Mouse (Mus musculus): ENCODE results near the gene Pld1.

Pld1 gene

DNA sequence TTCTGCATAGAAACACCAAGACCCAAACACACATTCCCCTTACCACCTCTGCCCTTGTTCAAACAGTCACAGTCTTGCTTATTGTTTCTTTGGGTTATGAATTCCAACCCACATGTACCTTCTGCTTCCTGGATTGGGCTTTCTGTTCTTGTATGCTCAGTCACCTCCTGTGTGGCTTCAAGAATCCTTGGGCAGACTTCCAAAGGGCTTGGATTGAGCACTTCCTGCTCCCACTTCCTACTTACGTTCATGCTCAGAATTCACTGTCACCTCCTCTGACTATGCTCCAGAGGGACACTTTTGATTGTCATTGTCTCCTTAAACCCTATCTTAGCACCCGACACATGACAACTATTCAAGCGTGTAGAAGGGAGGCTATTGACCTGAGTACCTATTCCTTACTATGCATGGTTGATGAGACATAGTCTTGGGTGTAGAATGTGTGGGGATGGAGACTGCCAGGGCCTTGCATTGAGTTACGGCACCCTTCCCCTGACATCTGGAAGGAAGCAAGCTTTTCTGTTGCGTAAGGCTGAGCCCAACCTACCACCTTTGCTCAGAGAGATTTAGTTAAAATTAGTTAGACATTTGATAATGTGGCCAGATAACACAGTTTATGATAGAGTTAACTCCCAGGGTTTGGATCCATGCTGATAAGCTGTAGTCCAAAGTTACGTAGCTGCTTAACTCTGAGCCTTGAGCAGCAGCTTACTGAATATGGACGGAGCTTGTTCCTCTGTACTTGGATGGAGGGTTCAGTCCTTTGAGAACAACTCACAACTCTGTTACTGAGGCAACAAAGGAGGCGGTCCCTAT is 55.9 kb downstream of the Pld1 start:
- no peak for DNase-seq

DNA sequence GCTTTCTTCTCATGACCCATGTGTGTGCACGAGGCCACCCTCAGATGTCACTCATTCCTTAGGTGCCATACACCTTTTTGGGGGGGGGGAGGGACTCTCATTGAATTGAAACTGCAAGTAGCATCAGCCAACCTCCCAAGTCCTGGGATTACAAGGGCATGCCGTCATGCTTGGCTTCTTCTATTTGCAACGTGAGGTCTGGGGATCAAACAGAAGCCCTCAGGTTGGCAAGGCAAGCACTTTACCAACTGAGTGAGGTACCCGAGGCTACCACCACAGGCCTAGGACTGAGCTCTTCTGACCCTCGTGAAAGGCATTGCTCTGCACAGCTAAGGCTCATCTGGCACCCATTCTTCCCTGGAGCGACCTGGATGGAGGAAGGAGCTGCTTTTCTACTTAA is 65.8 kb downstream of the Pld1 start:
- no peak for DNase-seq

DNA sequence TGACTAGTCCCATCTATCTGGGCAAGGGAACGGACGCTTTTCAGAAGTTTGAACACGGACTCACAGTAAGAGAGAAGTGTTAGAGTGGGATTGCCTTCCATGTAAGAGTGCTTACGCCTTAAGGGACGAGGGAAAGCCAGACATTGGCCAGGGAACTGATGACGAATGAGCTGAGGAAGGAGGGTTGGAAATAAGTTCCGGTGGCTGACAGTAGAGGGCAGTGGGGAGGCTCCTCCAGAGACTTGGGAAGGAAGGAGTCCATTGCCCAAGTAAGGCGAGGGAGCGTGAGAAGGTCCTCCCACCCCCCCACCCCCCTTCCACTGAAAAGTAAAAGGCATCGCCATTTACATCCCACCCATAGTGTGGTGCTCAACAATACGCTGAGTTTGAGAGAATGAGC is 69.2 kb downstream of the Pld1 start:
- DNase-seq, result no peak

DNA sequence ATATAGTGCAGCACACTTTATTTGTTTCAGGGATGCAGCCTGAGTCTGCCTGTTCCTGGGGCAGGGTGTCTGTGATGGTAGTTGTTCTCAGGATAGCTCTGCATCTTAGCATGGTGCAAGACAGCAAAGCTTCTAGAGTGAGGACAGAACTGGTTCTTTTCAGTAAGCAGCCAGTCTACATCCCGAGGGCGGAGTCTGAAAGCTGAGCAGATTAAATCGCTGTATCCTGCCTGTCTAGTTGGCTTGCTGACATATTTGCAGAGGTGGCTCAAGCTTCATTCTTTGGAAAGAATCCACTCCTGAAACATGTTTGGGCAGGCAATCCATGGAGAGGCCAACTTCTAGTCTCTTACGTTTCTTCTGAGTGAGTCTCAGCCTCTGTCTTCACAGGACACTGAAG is 69.9 kb downstream of the Pld1 start:
- no peak for DNase-seq

DNA sequence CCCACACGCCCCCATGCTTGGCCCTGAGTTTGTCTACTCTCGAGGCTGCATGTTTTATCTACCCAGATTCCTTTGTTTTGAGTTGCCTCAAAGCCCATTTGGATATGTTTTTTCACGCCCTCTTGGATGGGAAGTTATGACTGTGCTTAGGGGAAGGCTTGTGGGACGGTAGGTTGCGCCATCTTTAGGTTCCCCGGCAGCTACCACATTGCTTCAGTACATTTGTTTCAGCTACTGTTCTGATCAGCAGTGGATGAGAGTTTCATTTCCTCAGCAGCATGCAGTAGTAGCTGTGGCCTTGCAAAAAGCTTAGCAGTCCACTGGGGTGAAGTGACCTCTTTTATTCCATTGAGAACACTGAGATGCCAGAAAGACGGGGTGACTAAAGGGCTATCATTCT is 73.7 kb downstream of the Pld1 start:
- DNase-seq, result no peak

DNA sequence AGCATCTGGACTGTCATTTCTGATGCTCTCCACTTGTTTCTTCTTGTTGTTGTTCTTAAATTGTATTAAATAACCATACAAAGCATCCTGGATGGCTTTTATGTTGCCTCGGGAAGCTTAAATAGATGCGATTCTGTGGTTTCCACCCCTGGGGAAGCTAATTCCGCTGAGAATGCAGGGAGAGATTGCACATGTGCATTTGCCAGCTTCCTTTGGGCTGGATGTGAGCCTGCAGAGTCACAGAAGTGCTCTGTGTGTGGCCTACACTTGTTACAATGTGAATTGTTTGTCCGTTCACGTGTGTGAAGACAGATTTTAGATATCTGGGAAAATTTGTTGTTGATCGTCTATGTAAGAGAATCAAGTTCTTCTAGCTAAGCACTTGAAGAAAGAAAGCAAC is 74.9 kb downstream of the Pld1 start:
- DNase-seq, result no peak

DNA sequence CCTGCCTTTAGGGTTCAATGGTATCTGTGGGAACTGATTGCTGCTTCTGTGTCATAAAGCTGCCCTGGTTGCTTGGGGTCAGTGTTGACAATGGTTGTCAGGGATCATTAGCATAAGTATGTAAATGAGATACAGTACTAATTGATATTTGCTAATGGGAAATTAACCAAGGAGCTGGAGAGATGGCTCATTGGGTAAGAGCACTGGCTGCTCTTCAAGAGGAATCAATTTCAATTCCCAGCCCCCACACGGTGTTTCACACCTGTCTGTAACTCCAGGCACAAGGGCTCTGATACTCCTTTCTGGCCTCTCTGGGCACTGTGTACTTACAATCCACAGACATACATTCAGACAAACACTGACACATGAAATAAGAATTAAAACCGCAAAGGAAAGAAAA is 78.5 kb downstream of the Pld1 start:
- no peak for DNase-seq

DNA sequence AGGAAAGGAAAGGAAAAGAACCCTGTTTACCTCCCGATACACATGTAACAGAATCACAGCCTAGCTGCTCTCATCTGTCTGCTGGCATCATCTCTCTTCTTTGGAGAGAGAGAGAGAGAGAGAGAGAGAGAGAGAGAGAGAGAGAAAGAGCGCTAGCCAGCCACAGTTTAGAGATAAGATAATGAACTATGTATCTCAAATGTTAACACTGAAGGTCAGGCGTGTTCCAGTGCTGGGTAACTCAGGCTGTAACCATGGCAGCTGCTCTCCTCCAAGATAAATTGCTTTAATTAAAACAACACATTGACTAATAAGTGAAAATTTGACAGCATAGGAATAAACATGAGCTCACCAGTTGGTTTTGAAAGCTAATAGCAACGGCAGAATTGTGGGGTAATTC is 81.2 kb downstream of the Pld1 start:
- DNase-seq, result no peak

DNA sequence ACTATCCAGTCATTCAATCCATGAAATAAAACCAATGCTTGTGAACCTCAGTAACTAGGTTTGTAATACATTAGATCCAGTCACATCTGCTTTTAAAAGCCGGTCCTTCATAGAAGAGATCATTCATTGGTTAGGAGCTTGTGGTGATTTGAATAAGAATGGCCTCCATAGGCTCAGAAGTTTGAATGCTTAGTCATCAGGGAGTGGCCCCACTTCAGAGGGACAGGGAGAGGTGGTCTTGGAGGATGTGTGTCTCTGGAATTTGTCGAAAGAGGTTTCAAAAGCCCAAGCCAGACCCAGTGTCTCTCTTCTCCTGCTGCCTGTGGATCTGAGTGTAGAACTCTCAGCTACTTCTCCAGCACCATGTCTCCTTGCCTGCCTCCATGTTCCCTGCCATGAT is 81.9 kb downstream of the Pld1 start:
- no peak for DNase-seq

DNA sequence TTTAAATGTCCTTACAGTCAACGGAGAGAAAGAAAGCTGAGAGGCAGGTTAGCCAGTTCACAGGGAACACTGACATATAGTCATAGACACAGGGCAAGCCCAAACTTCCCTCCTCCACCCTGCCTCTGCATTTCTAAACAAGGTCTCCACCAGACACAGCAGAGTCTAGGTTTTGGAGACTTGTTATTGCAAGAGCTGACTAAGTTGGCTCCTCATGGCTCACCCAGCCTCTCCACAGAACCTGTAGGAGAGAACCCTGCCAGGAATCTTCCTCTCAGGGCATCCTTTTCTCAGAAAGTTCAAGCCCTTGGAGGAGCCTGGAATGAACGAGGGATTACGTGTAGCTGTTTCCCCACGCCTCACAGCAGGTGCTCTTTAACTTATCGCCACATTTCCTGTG is 83.7 kb downstream of the Pld1 start:
- no peak for DNase-seq

DNA sequence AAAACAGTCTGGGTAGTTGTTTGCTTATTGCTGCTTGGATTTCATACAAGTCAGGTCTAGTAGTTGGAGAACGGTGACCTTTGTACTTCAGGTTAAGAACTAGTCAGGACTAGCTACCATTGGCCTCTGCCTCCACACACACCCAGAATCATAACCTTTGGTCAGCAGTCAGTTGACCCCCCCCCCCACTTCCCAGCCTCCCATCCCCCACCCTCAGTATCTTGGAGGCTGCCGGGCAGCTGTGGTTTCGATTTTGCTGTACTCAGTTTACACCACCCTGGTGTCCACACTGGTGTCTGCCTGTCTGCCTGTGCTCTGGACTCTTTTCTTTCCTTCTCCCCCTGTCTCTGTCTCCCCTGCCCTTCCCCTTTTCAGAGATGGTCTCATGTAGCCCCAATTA is 88.4 kb downstream of the Pld1 start:
- DNase-seq, result peak; percentile 53

DNA sequence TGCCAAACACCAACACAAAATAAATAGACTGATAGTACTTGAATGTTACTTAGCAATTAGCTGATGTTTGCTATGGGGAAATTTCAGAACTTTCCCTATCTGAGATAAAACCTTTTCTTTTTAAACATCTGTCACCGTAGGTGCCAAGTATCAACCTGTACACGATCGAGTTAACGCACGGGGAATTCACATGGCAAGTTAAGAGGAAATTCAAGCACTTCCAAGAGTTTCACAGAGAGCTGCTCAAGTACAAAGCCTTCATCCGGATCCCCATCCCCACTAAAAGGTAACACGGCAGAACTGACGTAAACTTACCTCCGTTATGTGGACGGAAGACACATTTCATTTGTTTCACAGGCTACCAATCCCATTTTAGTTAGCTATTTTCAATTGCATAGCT is 90.0 kb downstream of the Pld1 start:
- no peak for DNase-seq

DNA sequence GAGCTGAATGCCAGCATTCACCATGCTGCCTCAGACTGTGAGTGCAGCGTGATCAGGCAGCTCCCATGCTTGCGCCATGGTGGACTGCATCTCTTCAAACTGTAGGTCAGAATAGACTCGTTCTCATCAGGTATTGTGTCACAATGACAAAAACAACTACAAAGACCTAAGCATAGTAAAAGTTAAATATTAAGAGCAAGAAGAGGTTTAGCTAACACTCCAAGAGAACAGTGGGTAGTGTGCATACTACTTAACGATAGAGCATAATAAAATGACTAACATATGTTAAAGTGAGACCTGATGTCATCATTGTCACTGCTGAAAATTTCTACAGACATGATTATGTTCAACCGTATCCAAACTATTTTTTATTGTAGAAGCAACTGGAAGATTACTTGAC is 92.4 kb downstream of the Pld1 start:
- no peak for DNase-seq

DNA sequence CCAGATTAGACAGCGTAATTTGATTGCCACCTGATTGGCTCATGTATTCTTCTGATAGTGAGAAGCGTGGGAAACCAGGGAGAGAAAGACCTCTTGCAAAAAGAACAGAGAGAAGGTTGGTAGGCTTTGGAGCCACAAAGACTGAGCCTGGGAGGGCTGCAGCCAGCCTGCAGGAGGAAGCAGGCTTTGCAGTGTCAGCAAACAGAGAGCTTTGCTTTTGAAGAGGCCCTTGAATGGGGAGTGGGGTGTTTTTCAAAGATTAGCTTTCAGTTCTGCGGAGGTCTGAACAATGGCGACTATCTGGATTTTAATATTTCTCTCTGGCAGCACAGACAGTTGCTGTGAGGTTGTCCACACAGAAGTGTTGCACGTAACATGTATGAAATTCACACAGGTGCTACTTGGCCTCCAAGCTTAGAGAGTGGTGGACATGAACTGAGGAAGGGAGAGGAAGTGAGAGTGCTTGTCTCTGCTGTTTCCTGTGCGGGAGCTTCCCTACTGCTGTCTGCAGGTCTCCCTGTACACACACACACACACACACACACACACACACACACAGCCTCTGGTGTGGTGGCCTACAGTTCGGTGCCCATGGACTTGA is 93.2 kb downstream of the Pld1 start:
- DNase-seq, result peak; percentile 14

DNA sequence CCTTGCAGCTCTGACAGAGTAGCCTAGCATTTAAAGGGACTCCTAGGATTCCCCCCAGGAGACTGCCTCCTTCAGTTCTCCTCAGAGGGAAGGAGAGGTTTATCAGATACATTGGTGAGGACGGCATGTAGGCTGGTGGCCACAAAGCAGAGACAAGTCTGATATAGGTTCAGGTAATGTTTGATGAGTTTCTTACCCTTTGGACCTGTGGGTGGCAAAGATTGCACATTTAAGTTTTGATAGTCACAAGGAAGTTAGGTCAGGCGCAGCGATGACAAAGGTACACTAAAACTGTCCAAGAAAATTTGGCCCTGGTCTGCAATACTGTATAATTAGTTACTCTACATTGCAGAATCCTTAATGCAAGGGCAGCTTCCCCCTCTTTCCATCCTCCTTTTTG is 95.4 kb downstream of the Pld1 start:
- no peak for DNase-seq

DNA sequence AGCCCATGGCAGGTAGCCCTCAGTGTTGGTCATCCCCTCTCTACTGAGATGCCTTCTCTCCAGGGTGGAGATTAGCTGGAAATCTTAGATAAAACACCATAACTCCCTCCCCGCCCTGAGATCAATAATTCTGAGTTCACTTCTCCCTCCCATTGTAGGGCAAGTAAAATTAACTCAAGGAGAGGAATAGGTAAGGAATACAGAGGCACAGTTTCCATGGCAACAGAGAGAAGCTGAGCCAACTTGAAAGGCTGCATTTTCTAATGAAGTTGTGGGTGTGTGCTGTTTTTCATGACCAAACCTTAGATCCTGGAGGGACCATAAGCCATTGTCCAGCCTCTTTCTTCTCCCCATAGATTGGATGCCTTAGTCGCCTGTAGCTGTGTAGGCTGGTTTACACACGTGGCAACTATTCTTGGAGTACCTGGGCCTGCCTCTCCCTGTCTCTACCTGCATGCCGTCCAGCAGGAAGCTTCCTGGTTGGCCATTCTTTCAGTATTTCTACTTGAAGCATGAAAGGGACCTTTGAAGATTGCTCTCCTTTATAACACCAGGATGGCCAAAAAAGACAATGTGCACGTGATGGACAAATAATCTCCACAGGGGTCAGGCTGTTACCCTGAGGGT is 96.3 kb downstream of the Pld1 start:
- DNase-seq, result no peak

DNA sequence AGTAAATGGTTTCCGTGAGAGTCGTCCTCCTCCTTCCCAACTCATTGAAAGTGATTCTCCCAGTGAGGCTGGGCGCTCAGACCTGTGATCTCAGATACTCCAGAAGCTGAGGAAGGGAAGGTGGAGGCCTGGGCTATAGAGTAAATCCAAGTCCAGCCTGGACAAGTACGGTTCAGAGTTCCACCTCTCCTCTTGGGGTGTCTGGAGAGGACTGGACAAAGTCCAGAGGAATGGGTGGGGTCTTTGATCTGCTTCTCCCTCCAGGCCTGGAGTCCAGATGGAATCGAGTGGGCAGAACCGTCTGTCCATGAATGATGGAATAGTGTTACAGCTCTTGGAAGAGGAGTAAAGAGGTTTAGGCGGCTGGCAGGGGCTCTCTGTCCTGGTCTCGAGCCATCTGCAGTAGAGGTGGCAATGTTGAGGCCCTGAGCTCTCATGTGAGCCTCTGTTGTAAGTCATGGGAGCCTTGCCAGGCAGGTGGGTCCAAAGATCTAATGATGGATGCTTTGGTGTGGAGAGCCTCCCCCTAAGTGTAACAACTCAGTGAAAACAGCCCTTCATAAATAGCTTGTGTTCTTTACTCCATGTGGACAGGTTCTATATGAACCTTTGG is 98.9 kb downstream of the Pld1 start:
- no peak for DNase-seq

DNA sequence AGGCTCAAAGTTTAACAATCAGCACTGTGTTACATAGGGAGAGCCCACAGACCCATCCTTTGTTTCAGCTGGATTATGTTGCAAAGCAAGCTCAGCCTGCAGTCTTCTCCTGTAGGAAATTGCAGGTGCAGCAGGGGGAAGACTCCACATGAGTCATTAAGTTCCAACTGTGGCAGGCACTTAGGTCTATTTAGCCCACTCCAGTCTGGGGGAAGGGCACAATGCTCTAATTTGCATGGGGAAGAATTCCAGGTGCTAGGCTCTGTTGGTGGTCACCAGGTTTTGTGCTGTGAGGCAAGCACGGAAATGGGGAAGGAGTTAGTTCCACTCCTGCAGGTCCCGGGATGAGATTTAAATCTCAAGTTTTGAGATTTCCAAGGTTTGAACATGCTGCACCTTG is 99.6 kb downstream of the Pld1 start:
- no peak for DNase-seq

DNA sequence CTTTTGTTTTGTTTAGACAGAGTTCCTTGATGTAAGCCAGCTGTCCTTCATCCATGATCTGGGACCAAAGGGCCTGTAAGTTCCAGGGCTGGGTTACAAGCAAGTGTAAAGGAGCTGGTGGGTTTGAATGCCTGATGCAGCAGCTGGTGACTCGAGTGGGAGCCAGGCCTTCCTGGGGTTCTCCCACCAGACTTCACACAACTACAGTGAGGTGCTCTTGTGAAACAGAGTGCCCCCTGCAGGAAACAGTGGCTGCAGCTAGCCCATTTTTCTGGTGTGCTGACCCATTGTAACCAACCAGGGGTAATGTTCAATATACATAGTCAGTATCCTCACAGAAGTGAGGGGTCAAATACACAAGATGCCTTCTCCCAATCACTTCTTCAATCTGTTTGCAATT is 101.3 kb downstream of the Pld1 start:
- no peak for DNase-seq

DNA sequence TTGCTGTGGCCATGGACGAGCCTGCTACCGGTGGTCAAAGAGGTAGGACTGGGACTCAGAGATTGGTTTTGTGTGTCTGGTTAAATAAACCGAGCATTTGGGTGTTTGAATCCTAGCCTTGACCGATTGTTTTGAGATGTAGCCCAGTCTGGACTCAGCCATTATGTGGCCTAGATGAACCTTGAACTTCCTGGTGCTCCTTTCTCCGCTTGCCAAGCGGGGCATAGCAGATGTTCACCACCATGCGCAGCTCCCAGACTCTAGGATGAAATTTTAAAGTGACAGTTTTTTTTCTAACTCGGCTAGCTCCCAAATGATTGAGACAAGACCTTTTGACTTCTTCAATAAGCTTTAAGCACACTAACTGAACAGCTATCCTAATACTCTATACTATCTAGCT is 102.7 kb downstream of the Pld1 start:
- no peak for DNase-seq

DNA sequence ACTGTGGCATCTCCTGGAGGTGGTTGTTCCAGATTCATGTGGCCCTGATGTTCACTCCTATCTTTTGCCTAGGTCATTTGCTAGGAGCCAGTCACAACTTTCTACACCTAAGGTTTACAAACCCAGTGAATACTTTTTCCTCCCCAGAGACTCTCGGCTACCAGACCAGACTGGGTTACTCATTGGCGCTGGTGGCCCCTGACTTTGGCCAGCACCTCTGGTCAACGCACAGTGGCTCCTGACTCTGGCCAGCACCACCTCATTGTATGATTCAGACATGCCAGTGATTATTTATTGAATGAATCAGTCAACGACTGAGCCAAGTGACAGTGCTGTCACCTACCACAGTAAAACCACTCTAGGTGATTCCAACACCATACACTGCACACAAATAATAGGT is 103.9 kb downstream of the Pld1 start:
- DNase-seq, result no peak

DNA sequence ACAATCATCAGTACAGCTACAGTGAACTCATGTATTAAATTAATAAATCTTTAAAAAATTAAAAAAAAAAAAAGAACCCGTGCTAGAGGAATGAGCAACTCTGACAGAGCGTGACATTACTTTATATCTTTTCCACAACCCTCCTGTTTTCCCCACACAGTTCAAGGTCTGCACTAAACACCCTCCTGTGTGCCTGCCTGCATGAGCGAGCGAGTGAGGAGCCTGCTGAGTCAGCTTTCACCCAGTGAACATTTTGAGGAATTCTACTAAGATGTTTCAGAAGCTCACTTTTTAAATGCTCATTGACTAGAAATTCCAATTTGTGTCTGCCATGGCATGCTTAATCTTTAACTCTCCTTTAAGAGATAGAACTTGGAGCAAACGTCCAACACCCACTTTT is 109.1 kb downstream of the Pld1 start:
- no peak for DNase-seq

DNA sequence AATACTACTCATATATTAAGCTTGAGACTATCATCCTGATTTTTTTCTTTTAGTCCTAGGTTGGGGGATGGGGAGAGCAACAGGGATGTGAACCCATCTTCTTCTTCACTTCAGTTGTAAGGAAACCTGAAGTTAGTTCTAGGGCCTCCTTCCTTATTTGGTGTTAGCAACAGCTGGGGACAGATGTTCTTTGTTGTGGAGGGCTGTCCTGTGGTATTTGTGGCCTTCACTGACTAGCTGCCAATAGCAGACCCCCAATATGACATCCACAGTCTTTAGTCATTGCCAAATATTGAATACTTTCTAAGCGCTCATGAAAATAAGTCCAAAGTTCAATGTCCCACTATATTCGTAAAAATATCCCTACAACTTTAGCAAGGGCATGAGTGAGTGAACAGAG is 111.0 kb downstream of the Pld1 start:
- DNase-seq, result no peak

DNA sequence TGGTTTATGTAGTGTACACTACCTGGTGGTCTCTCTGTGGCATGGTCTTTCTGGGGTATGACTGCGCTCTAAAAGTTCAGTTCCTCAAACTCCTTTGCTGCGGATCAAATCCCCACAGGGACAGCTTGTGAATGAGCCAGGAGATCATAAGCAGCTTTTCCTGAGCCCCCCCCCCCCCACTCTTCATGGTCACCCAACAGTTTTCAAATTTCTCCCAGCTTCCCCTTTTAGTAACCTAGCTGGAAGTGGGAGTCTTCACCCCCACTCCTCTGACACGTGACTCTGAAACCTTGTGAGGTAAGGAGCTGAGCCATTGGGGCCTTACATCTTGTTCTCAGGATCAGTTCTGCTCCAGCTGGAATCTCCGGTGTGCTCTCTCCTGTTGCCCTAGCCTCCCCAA is 114.6 kb downstream of the Pld1 start:
- no peak for DNase-seq
